Mouse (Mus musculus) adrenal gland, postnatal 0 days (tissue): ENCODE data around the gene Sar1a. TPM values are rescaled to one million over a fixed set of nuclear protein-coding genes. Genes with fewer than 3 reads are reported as not detected.

Source experiments
- polyA plus RNA-seq: library from polyadenylated mRNA; unstranded; fragments of >200 nt; fragmentation: Nextera tagmentation; extraction: Ambion mirVana; gene quantifications from 2 replicates; pipeline ENCODE4 v1.2.1, GENCODE M21; 2015

The Sar1a gene
- 197 and 228 TPM in 2 replicates for polyA plus RNA-seq

DNA sequence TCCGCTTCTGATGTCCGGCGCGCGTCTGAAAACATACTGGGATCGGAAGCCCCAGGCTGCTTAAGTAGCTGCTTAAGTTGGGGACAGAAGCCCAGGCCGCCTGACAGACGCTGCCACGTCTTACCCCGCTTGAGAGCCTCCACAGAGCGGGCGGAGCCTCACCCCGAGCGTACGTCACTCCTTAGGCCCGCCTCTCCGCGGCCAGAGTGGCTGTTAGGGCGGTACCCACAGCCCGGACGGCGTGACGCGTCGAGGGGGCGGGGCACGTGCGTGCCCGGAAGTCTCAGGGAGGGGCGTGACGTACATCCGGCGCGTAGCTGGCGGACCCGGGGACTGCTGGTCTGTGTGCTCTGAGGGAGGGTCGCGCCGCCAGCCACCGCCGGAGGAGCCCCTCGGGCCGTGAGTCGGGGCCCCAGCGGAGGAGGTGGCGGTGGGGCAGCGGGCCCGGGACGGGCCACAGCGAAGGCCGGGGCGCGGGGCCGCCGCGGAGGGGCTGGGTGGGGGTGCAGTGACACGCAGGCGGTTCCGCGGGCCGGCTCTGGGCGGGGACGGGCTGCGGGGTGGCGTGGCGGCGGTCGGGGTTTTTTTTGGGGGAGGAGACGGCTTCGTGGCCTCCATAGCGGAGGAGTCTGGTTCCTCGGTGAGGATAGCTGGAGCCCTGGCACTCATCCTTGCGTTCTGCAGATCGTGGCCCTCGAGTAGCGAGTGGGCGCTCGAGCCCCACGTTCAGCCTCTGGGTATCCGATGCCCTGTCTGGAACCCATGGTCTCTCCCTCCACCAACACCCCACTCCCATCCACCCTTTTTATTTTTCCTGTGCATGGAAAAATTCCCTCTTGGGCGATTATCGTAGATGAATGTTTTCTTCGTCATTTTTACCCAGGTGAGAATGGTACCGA, at the start of gene Sar1a:
Sar1a (plus strand) TSS at position 285 of the 899 bp plus-strand sequence.

DNA sequence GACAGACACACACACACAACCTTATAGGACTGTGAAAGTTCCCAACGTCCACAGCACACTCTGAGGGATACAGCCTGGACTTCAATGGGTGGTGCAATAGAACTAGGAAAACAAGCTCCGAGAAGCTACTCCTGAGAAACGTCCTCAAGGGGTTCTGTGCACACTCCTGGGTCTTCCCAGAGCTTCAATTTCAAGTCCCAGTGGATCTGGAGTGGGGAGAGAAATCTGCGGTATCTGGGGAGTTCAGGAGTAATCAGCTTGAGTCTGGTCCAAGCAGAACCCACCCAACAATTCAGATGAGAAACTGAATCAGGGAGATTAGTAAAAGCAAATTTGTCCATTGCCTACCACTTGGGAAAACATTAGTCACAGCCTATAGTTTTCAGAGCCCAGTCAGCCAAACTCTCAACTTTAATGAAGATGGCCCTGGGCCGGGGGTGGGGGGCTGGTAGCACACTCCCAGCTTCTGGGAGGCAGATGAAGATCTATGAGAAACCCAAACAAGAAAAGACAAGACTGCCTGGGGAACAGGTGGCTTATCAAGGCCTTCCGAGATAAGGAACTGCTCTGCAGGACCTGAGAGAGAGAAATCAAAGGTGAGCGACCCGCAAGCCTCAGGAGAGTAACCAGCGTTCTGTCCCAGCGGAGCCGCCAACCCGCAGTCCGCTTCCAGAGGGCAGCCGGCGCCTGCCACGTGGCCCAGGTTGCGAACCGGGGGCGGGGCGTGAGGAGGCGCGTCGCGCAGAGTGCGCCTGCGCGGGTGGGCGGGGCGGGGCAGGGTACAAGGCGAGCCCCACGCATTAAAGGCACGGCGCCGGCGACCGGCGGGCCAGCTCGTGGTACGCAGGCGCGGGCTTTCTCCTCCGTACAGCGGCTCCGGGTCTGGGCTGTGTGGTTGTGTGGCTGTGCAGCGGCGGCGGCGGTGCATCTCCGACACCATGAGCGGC, 32.0 kb upstream of the Sar1a start, which contains the start of gene Ppa1:
Ppa1 (plus strand) TSS at position 763 of the 947 bp plus-strand sequence.

DNA sequence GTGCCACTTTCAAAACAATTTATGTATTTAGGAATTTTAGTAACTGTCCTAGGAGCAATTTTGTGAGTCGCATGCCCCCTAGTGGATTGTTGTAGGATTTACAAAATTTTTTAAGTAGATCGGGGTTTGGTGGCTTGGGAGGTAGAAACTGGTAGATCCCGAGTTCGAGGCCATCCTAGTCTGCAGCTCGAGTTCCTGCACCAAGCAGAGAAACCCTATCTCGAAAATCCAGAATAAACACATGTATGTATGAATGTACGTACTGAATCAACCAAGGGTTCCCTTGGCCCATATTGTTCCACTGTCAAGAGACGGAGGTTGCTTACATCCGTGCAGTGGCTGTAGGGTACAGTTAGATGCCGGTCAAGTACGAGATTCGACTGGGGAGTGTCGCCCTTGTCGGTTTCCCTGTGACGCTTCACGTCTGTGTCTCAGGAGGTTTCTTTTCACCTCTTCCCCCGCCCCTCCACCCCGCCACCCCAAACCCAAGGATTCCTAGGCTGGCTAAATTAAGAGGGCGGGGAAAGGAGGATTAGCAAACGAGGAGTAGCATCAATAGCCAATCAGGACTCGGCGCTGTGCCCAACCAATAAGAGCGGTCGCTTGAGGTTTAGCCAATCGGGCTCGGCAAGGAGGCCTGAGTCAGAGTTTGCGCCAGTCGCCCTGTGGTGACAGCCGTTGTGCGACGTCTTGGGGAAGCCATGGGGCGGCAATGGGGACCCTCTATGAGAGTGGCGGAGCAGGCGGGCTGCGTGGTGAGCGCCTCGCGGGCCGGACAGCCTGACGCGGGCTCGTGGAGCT, 15.0 kb downstream of the Sar1a start, which contains the start of gene Tysnd1:
Tysnd1 (plus strand) TSS at position 645 of the 801 bp plus-strand sequence.

DNA sequence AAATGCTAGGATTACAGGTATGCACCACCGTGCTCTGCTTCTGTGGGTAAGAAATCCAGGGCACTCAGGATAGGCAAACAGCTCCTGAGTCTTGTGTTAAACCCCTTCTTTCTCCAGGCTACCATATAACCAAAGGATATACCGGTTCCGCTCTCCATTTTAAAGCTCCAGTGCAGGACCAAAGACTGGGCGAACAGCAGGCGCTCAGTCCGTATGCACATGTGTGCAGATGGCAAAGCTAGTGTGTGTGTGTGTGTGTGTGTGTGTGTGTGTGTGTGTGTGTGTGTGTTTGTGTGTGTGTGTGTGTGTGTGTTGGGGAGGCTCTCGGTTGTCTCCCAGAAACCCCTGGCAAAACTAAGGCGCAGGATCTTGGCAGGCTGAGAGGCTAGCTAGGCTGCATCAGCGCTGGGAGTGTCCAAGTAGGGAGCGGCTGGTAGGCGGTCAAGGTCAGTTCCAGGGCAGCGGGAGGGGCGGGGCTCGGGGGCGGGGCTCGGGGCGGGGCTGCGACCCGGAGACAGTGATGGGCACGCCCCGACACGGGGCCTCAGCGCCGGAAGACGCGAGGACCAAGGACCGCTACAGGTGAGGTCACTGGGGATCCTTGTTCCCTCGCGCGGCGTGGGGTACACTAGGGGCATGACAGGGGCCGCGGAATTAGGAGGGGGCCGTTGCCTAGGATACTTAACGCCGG, 34.8 kb downstream of the Sar1a start, which contains the start of gene Aifm2:
Aifm2 (plus strand) TSS at position 493 of the 691 bp plus-strand sequence.

Other genes with a start within 250 kb of the Sar1a start
- gene Eif4ebp2, start 227.6 kb upstream of the Sar1a start, polyA plus RNA-seq = 31.9 and 57.1 TPM in 2 replicates
- 4.7 and 8.8 TPM in 2 replicates for gene Lrrc20, start 204.5 kb upstream of the Sar1a start, polyA plus RNA-seq
- 0.16 and 0.18 TPM in 2 replicates for gene Npffr1, start 84.8 kb upstream of the Sar1a start, polyA plus RNA-seq
- gene Ppa1, start 31.7 kb upstream of the Sar1a start, polyA plus RNA-seq = 63.2 and 81.9 TPM in 2 replicates
- gene Tysnd1, start 15.2 kb downstream of the Sar1a start, polyA plus RNA-seq = 40.0 and 78.9 TPM in 2 replicates
- gene Aifm2, start 35.0 kb downstream of the Sar1a start, polyA plus RNA-seq = 71.6 and 190 TPM in 2 replicates
- 51.5 and 60.2 TPM in 2 replicates for gene H2afy2, start 103.8 kb downstream of the Sar1a start, polyA plus RNA-seq